Mouse (Mus musculus) adrenal gland, postnatal 4 days (tissue): Measurements from ENCODE around the gene Wdsub1. TPM values are rescaled to one million over a fixed set of nuclear protein-coding genes. Genes with fewer than 3 reads are reported as not detected.
"Not testable (repeated sequence)": the region's sequence is repeated elsewhere in the genome, so short reads cannot be mapped to it uniquely, and the experiment has no call there.

ENCODE experiments used
- DNase-seq, 2 experiments: peaks; one replicate each; pipeline ENCODE4 v3.0.0; 2021 to 2022; ENCODE audit warnings: low spot score in 2 of 2, mixed read lengths in 2 of 2
- long read RNA-seq, 2 experiments: library from polyadenylated mRNA; stranded (forward); transcript quantifications; one replicate each; pipeline ENCODE4 v2.0.0; 2021
- total RNA-seq, 2 experiments: library from RNA; stranded (reverse); gene quantifications; 2 replicates each; pipeline ENCODE4 v1.2.3; 2021

The Wdsub1 gene
- total RNA-seq, result 10 to 100 TPM; 26.1 to 26.6 TPM
- long read RNA-seq, experiment 1, partial matches to known transcripts, result 5 of 17 reads
- long read RNA-seq, experiment 1, other reads (novel, unspliced or antisense), result 11 of 17 reads
- long read RNA-seq, experiment 2, partial matches to known transcripts, result 6 of 17 reads
- long read RNA-seq, experiment 2, other reads (novel, unspliced or antisense), result 10 of 17 reads

- peak; percentile 76 to 83 for DNase-seq
Observed at GRCm38 (mm10) chr2:59881831-59882741, at the start of gene Wdsub1. Gene Wdsub1 (minus strand): TSS chr2:59882591.

GRCm38 (mm10) chr2:59913610-59914009 lies 31.2 kb upstream of the Wdsub1 start:
- DNase-seq, result no peak

- DNase-seq, result no peak
Observed at GRCm38 (mm10) chr2:59908048-59908447, 25.7 kb upstream of the Wdsub1 start.

- DNase-seq, result no peak
Observed at GRCm38 (mm10) chr2:59904007-59904406, 21.6 kb upstream of the Wdsub1 start.

DNA sequence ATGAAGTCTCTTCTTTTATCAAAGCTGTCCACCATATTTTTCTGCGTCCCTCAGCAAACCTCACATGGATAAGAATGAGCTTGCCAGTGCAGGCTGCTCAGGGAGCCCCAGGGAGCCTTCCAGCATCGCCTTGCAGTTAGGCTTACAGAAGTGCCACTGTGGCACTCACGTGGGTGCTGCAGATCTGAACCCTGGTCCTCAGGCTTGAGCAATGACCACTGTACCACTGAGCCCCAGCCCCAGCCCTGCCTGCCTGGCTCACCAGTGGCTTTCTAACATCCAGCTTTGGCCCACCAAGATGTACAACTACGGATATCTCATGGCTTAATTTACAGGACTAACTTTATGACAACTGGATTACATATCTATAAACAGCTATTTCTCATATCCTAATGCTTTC lies 16.3 kb upstream of the Wdsub1 start:
- DNase-seq, result no peak

GRCm38 (mm10) chr2:59898105-59898504 lies 15.7 kb upstream of the Wdsub1 start:
- no peak for DNase-seq

DNA sequence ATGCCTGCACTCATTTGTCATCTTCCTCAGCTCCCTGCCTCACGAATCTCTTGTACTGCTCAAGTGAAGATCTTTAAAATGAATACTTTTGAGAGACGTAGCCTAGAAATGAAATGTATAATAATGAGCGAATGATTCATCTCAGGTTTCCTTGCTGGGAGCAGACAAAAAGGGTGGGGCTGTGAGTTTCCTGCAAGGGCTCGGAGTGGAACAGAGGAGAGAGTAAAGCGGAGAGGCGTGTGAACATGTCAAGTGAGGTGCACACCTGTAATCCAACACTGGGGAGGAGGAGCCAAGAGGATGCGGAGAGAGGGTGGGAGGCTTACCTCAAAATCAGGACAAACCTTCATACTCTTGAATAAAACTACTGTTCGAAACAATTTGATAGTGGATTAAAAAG lies 14.4 kb upstream of the Wdsub1 start:
- no peak for DNase-seq

- DNase-seq, result no peak
Observed at GRCm38 (mm10) chr2:59896400-59896799, 14.0 kb upstream of the Wdsub1 start.

- DNase-seq, result no peak
Observed at GRCm38 (mm10) chr2:59889699-59890098, 7.3 kb upstream of the Wdsub1 start.

- DNase-seq, result no peak
Observed at GRCm38 (mm10) chr2:59882742-59883281, 421 bp upstream of the Wdsub1 start.

DNA sequence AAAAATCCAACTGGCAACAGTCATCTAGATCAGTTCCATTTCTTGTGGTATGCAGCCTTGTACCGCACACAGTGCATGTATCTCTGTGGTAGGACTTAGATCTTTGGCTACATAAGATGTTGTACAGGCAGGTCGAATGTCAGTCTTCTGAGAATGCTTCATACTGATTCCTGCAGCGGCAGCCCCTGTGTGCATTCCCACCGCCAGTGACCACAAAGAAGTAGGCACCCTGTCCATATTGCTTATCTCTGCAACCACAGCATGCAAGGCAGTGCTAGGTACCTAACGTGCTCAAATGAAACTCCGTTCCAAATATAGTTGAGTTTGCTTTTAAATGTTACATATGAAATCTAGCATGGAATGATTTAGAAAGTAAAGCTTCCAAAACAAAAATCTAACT lies 987 bp downstream of the Wdsub1 start:
- DNase-seq, result no peak

DNA sequence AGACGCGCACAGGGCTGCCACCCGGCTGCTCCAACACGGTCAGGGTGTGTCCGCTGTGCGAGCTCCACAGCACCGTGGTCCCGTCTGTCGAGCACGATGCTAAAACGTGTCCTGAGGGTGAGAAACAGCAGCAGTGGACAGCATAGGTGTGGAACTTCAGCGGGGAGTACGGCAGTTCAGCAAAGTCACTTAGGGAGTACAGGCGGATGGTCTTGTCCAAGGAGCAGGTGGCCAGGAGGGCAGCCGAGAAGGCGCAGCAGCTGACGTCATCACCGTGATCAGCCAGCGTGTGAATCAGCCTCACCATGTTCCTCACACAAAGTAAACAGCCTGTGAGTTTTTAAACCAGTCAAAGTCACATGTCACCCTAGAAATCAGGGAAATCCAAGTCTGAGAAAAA lies 4.2 kb downstream of the Wdsub1 start:
- DNase-seq, result no peak

DNA sequence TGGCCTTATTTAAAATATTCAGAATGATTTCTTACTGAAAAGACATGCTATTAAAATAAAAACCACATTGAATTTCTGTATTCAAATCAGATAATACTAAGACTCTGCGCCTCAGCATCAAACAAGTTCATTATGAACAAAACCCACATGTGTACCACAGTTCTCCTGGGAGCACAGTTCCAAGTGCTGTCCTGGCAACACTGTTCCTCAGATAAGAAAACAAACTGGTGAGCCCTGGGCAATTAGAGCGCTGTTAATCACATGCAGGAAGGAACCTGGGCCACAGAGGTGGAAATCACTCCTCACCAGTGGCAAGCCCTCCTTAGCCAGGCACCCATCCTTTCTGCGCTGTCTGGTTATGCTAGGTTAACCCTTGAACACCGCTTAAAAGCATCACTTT lies 5.1 kb downstream of the Wdsub1 start:
- no peak for DNase-seq

- no peak for DNase-seq
Observed at GRCm38 (mm10) chr2:59876482-59876881, 5.9 kb downstream of the Wdsub1 start.

GRCm38 (mm10) chr2:59870526-59870925 lies 11.9 kb downstream of the Wdsub1 start:
- no peak for DNase-seq

DNA sequence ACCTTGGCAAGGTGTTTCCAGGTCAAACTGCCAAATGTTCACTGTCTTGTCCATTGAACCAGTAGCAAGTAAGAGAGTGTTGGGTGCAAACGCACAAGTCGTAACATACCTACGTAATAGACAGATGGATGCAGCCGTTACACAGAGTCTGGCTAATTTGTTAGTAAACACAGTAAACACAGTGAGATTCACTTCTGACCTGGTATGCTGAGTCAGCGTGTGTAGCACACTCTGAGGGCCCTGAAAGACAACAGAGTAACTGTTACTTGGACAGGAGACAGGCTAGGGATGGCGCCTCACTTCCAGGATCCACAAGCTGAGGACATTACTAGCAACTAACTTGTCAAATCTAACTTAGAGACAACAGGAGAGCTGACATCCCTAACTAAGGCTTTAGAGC lies 19.8 kb downstream of the Wdsub1 start:
- DNase-seq, result no peak

GRCm38 (mm10) chr2:59854363-59854762 lies 28.0 kb downstream of the Wdsub1 start:
- no peak for DNase-seq

- DNase-seq, result no peak
Observed at GRCm38 (mm10) chr2:59853543-59853942, 28.8 kb downstream of the Wdsub1 start.

- no peak for DNase-seq
Observed at GRCm38 (mm10) chr2:59852916-59853315, 29.5 kb downstream of the Wdsub1 start.

DNA sequence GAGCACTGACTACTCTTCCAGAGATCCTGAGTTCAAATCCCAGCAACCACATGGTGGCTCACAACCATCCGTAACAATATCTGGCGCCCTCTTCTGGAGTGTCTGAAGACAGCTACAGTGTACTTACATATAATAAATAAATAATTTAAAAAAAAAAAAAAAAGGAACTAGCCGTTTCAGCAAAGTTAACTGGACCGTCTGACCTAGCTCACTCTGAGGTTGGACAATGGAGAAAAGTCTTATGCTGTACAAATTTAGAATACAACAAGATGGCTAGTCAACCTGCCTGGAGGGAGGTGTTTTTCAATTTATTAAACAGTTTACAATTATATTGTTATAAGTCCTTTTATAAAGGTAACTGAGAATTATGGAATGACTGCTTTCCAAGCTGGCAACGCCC lies 30.5 kb downstream of the Wdsub1 start:
- DNase-seq, result not testable (repeated sequence)

- DNase-seq, result no peak
Observed at GRCm38 (mm10) chr2:59843848-59844247, 38.5 kb downstream of the Wdsub1 start.

GRCm38 (mm10) chr2:59843156-59843555 lies 39.2 kb downstream of the Wdsub1 start:
- no peak for DNase-seq
